Mouse (Mus musculus): ENCODE data around the gene Cfd.
"Not testable (repeated sequence)": the region's sequence is repeated elsewhere in the genome, so short reads cannot be mapped to it uniquely, and the experiment has no call there.

Cfd gene

GRCm38 (mm10) chr10:79886611-79887010 lies 4.0 kb upstream of the Cfd start:
- DNase-seq (ENCODE audit: low read depth), result no peak

GRCm38 (mm10) chr10:79889386-79889785 lies 1.3 kb upstream of the Cfd start:
- DNase-seq (ENCODE audit: low read depth), result no peak

GRCm38 (mm10) chr10:79892451-79893118 lies 1.9 kb downstream of the Cfd start:
- not testable (repeated sequence) for DNase-seq (ENCODE audit: low read depth)

GRCm38 (mm10) chr10:79896306-79896705 lies 5.7 kb downstream of the Cfd start:
- DNase-seq (ENCODE audit: low read depth), result no peak

- DNase-seq (ENCODE audit: low read depth), result no peak
Measured at GRCm38 (mm10) chr10:79896814-79897213, 6.2 kb downstream of the Cfd start.

- DNase-seq (ENCODE audit: low read depth), result no peak
Measured at GRCm38 (mm10) chr10:79897316-79898245, 6.9 kb downstream of the Cfd start.

DNA sequence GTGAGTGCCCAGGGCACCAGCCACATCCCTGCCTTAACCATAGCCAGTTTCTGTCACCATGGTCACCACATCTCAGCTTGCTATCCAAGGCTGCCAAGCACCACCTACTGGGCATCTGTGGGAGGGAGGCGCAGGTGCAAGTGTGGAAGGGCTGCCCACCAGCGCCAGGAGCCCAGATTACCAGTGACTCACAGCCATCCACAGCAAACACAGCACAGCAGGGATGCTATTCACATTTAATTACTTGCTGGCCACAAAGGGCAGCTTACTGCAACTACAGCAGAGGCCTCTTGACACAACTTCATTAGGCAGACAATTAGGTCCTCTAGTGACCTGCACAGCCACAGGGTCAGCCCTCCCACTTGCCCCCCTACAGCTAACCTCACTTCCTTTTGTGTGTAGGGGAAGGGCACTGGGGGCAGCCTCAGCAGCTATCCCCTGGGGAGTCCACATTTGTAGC lies 10.3 kb downstream of the Cfd start:
- DNase-seq (ENCODE audit: low read depth), result no peak

- DNase-seq (ENCODE audit: low read depth), result no peak
Measured at GRCm38 (mm10) chr10:79906712-79907111, 16.1 kb downstream of the Cfd start.

- DNase-seq (ENCODE audit: low read depth), result no peak
Measured at GRCm38 (mm10) chr10:79907415-79907814, 16.8 kb downstream of the Cfd start.

DNA sequence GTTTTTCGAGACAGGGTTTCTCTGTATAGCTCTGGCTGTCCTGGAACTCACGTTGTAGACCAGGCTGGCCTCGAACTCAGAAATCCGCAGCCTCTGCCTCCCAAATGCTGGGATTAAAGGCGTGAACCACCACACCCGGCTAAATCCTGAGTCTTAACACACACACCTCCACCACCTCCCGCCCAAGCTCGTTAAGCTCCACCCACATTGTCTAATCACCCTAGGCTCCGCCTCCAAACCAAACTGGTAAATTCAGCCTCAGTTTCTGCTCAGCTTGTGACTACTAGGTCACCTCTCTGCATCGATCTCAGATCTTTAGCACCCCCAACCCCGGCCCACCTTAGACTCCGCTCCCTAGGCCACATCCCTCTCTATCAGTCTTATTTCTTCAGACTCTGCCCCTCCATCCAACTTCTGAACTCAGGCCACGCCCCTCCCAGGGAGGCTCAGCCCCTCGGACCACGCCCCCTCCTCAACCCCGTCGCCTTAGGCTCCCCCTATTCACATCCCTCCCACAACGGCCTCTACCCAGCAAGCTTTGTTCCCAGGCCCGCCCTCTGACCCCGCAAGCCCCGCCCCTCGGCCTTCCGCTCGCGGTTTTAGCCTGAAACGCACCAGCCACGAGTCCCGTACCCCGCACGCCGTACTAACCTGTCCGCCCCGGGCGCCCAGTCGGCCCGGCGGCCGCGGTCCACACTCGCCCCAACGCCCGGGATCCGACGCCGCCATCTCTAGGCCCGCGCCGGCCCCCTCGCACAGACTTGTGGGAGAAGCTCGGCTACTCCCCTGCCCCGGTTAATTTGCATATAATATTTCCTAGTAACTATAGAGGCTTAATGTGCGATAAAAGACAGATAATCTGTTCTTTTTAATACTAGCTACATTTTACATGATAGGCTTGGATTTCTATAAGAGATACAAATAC lies 17.8 kb downstream of the Cfd start, which contains the start of gene Med16:
Med16 (minus strand) TSS at position 757 of the 925 bp plus-strand sequence.
- DNase-seq (ENCODE audit: low read depth), result peak; percentile 91

DNA sequence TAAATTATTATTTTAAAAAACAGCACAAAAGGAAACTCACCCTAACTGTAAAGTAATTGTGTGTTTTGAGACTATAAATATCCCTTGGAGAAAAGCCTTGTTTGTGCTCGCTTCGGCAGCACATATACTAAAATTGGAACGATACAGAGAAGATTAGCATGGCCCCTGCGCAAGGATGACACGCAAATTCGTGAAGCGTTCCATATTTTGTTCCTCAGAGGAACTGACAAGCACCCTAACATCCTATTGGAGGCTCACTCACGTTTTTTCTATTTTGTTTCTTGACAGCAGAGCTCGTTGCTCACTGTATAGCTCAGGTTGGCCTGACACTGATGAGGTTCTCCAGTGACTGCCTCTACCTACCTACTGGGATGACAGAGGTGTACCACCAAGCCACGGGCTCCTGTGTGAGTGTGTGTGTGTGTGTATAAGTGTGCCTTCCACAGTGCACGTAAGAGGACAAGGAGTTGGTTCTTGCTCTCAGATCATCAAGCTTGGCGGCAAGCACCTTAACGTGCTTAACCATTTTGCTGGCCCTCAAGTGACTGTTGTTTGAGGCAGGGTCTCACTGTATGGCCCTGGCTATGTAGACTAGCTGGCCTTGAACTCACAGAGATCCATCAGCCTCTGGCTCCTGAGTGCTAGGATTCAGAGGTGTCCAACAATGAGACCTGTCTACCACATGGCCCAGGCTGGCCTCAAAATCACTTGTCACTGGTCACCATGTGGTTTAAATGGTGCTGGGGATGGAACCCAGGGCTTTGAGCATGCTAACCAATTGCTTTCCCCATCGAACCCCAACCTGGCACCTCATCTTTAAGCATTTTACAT lies 18.7 kb downstream of the Cfd start:
- DNase-seq (ENCODE audit: low read depth), result no peak

DNA sequence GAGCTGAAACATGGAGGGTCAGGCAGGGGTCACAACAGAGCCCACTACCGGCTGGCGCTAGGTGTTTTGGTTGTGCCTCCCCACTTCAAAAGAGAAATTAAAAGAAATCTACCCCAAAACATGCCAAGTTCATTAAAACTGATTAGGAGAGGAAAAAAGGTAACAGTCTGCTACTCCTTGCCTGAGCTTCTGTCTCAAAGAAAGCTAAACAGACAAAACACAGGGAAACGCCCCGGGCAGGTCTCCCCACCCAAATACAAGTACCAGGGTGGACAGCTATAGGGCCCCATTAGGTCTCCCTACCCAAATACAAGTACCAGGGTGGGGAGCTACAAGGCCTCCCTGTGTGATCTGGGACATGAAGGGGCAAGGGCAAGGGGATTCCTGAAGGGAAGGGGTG lies 19.9 kb downstream of the Cfd start, which contains the start of gene Gm26602:
Gm26602 (plus strand) TSS at position 301 of the 400 bp plus-strand sequence.
- DNase-seq (ENCODE audit: low read depth), result no peak

DNA sequence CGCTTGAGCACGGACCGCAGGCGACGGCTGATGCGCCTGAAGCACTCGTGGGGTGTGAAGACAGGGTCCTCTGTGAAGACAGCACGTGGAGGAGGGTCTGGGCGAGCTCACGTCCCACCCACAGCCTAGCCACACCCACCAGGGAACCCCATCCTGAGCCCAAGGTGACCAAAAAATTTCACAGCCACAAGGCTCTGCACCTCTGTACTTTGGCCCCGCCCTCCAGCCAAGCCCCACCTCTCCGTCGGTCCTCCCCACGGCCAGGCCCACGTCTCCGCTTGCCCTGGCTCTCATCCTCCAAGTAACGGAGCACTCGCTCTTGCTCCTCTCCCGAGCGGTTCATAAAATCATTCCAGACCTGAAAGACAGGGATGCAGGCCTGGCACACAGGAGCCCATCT lies 21.8 kb downstream of the Cfd start:
- no peak for DNase-seq (ENCODE audit: low read depth)

GRCm38 (mm10) chr10:79914131-79914947 lies 23.7 kb downstream of the Cfd start:
- no peak for DNase-seq (ENCODE audit: low read depth)

- no peak for DNase-seq (ENCODE audit: low read depth)
Measured at GRCm38 (mm10) chr10:79914948-79915596, 24.4 kb downstream of the Cfd start.

DNA sequence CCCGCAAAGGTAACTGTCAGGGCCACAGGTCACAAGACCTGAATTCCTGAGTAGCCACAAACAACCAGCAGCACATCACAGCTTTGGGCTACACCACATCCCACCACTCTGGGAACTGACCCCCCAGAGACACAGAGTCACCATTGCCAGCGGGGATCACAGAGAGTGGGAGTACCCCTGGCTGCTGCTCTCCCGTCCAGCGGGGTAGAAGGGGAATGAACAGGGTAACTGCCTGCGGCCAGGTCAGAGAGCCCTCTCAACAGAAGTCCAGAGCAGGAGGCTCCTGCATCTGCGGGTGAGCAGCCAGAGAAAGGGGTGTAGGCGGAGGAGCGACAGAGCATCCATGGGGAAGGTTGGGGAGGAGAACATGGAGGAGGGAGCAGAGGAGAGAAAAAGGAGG lies 25.4 kb downstream of the Cfd start:
- DNase-seq (ENCODE audit: low read depth), result no peak

DNA sequence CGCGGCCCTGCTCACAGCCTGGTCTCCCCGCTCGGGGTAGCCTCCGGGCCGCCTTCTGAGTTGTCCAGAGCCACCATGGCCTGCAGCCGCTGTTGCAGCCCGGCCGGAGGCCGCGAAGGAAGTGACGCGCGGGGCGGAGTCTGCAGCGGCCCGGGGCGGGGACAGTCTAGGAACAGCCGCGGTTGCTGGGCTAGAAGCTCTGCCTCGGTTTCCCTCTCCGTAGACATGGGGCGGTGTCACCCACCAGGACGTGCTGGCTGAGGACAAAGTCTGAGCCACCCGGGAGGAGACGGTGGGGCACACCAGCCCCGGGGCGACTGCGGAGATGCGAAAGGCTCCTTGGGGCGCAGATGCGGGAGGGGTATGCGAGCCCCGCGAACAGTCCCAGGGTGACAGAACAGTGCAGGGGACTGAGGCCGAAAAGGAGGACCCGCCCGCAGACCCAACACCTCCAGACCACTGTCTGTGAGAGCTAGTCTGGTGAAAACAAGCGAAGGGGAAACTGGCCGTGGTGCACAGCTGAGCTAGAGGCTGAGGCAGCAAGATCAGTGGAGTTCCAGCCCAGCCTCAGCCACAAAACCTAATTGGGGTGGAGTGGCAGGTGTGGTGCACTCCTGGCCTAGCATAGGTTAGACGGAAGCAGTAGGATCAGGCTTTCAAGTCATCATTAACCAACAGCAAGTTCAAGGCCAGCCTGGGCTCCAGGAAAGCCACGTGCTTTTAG lies 26.3 kb downstream of the Cfd start, which contains the start of gene Kiss1r:
Kiss1r (plus strand) TSS at position 164 of the 724 bp plus-strand sequence.
- no peak for DNase-seq (ENCODE audit: low read depth)

DNA sequence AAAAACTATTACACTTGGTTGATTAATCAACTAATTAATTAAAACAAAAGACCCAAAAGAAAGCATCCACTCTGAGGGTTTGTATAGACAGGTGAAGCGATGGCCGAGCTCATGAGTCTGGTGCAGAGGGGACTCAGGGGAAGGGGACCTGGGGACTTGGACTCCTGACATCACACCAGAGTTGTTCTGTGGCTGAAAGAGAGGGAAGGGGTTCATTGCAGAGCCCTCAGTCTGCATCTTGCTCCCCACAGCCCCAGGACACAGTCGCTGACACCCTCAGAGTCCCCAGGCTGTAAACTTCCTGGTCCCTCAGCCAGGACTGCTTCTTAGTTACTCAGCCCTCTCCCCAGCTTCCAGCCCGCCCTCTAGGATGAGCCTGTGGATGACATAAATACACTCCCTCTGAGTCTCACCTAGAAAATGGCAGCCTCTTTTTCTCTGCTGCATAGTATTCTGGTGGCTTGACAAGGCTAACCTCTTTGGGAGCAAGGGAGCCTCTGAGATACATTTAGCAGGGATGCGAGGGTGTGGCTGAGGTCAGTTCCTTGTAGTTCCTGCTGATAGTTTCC lies 27.0 kb downstream of the Cfd start:
- DNase-seq (ENCODE audit: low read depth), result no peak

All from fibroblast of lung, adult 2 months (primary cell).